Mouse (Mus musculus) MEL (cell line): Measurements from ENCODE around the gene Acot7. TPM values are rescaled to one million over a fixed set of nuclear protein-coding genes. Genes with fewer than 3 reads are reported as not detected.

ENCODE experiments used
- DNase-seq: peaks from one replicate; pipeline ENCODE4 v3.0.0; 2011; ENCODE audit warnings: low read depth, low spot score
- H3K27ac ChIP-seq: 2 replicates; pipeline ENCODE4 v1.5.1; 2012; ENCODE audit warnings: low read depth, mild to moderate bottlenecking, control low read depth, low read length, moderate library complexity; ENCODE audit not compliant: control insufficient read depth
- H3K27me3 ChIP-seq, 2 experiments: fragments of 150-350 bp in 1 of 2; sonication (generic) in 1 of 2; 2 replicates each; pipeline ENCODE4 v1.6.1; 2012; ENCODE audit warnings: low read length in 2 of 2, mild to moderate bottlenecking in 2 of 2, improper control_type of control experiment in 1 of 2, moderate library complexity in 1 of 2; ENCODE audit not compliant: insufficient read depth in 2 of 2, control insufficient read depth in 1 of 2
- H3K36me3 ChIP-seq, 2 experiments: 2 replicates each; pipeline ENCODE4 v1.6.1; 2012 to 2014; ENCODE audit warnings: low read length in 2 of 2, improper control_type of control experiment in 1 of 2, inconsistent platforms in 1 of 2, mild to moderate bottlenecking in 1 of 2; ENCODE audit not compliant: insufficient read depth in 2 of 2, control insufficient read depth in 1 of 2
- H3K4me1 ChIP-seq, 2 experiments: fragments of 150-350 bp in 1 of 2; sonication (generic) in 1 of 2; 2 replicates each; pipeline ENCODE4 v1.6.1; 2012; ENCODE audit warnings: low read length in 2 of 2, improper control_type of control experiment in 1 of 2, mild to moderate bottlenecking in 1 of 2; ENCODE audit not compliant: insufficient read depth in 2 of 2, control insufficient read depth in 1 of 2
- H3K4me3 ChIP-seq, 2 experiments: fragments of 150-350 bp in 1 of 2; sonication (generic) in 1 of 2; 2 replicates each; pipeline ENCODE4 v1.5.1; 2012; ENCODE audit warnings: low read depth in 2 of 2, low read length in 2 of 2, mild to moderate bottlenecking in 2 of 2, moderate library complexity in 2 of 2, control low read depth in 1 of 2, improper control_type of control experiment in 1 of 2; ENCODE audit not compliant: control insufficient read depth in 1 of 2, insufficient read depth in 1 of 2
- H3K79me2 ChIP-seq: 2 replicates; pipeline ENCODE4 v1.6.1; 2012; ENCODE audit warnings: mild to moderate bottlenecking, low read length, moderate library complexity; ENCODE audit not compliant: control insufficient read depth, poor library complexity, insufficient read depth
- H3K9ac ChIP-seq: 2 replicates; pipeline ENCODE4 v1.6.1; 2012; ENCODE audit warnings: low read depth, mild to moderate bottlenecking, control low read depth, low read length, moderate library complexity; ENCODE audit not compliant: control insufficient read depth, poor library complexity, severe bottlenecking
- H3K9me3 ChIP-seq: fragments of 150-350 bp; sonication (generic); replicated peaks from 2 replicates; pipeline ENCODE4 v1.6.1; 2012; ENCODE audit warnings: mild to moderate bottlenecking, low read length, improper control_type of control experiment, moderate library complexity; ENCODE audit not compliant: insufficient read depth
- BHLHE40 ChIP-seq: IDR thresholded peaks from 2 replicates; pipeline ENCODE4 v1.6.1; 2012; ENCODE audit warnings: low read depth, mild to moderate bottlenecking, inconsistent platforms, low read length, improper control_type of control experiment, borderline replicate concordance
- CTCF ChIP-seq, 3 experiments: IDR thresholded peaks in 2 of 3; conservative IDR thresholded peaks in 1 of 3; 2 replicates each; pipeline ENCODE4 v1.5.1; 2011 to 2012; ENCODE audit warnings: low read length in 3 of 3, low read depth in 2 of 3, mild to moderate bottlenecking in 2 of 3, improper control_type of control experiment in 1 of 3, inconsistent platforms in 1 of 3, mixed read lengths in 1 of 3, moderate library complexity in 1 of 3; ENCODE audit not compliant: control insufficient read depth in 1 of 3, insufficient read depth in 1 of 3, poor library complexity in 1 of 3, severe bottlenecking in 1 of 3
- GABPA ChIP-seq: IDR thresholded peaks from 2 replicates; pipeline ENCODE4 v1.6.1; 2012; ENCODE audit warnings: low read depth, mild to moderate bottlenecking, inconsistent platforms, low read length, improper control_type of control experiment, moderate library complexity
- GATA1 ChIP-seq: IDR thresholded peaks from 2 replicates; pipeline ENCODE4 v1.6.1; 2011; ENCODE audit warnings: low read depth, low read length, improper control_type of control experiment
- HCFC1 ChIP-seq: IDR thresholded peaks from 2 replicates; pipeline ENCODE4 v1.6.1; 2012; ENCODE audit warnings: low read depth, mild to moderate bottlenecking, inconsistent platforms, low read length, improper control_type of control experiment, moderate library complexity
- JUND ChIP-seq: IDR thresholded peaks from 2 replicates; pipeline ENCODE4 v1.6.1; 2011; ENCODE audit warnings: low read depth, mild to moderate bottlenecking, improper control_type of control experiment, low read length
- MAFK ChIP-seq: IDR thresholded peaks from 2 replicates; pipeline ENCODE4 v1.6.1; 2011; ENCODE audit warnings: low read depth, mild to moderate bottlenecking, low read length, improper control_type of control experiment, borderline replicate concordance
- MAX ChIP-seq: IDR thresholded peaks from 2 replicates; pipeline ENCODE4 v1.6.1; 2011; ENCODE audit warnings: low read length, improper control_type of control experiment
- MYB ChIP-seq: IDR thresholded peaks from 2 replicates; pipeline ENCODE4 v1.6.1; 2011; ENCODE audit warnings: mild to moderate bottlenecking, low read depth, low read length, improper control_type of control experiment
- MYC ChIP-seq: IDR thresholded peaks from 2 replicates; pipeline ENCODE4 v1.6.1; 2011; ENCODE audit warnings: low read depth, mild to moderate bottlenecking, low read length, improper control_type of control experiment, moderate library complexity
- POLR2A ChIP-seq, 2 experiments: IDR thresholded peaks; 2 replicates each; pipeline ENCODE4 v1.6.1; 2011 to 2012; ENCODE audit warnings: low read length in 2 of 2, mild to moderate bottlenecking in 2 of 2, control low read depth in 1 of 2, improper control_type of control experiment in 1 of 2, low read depth in 1 of 2, moderate library complexity in 1 of 2; ENCODE audit not compliant: control insufficient read depth in 1 of 2, insufficient read depth in 1 of 2, poor library complexity in 1 of 2
- POLR2AphosphoS2 ChIP-seq: IDR thresholded peaks from 2 replicates; pipeline ENCODE4 v1.6.1; 2011; ENCODE audit warnings: low read length, improper control_type of control experiment
- RCOR1 ChIP-seq: IDR thresholded peaks from 2 replicates; pipeline ENCODE4 v1.6.1; 2012; ENCODE audit warnings: low read depth, mild to moderate bottlenecking, inconsistent platforms, low read length, improper control_type of control experiment
- TBP ChIP-seq: IDR thresholded peaks from 2 replicates; pipeline ENCODE4 v1.8.0; 2011; ENCODE audit warnings: low read depth, low read length, improper control_type of control experiment
- ZC3H11A ChIP-seq: IDR thresholded peaks from 2 replicates; pipeline ENCODE4 v1.6.1; 2012; ENCODE audit warnings: low read depth, mild to moderate bottlenecking, inconsistent platforms, low read length, improper control_type of control experiment
- ZKSCAN1 ChIP-seq: IDR thresholded peaks from 2 replicates; pipeline ENCODE4 v1.6.1; 2012; ENCODE audit warnings: low read depth, mild to moderate bottlenecking, inconsistent platforms, low read length, improper control_type of control experiment, moderate library complexity
- ZNF384 ChIP-seq: IDR thresholded peaks from 2 replicates; pipeline ENCODE4 v1.6.1; 2012; ENCODE audit warnings: low read depth, mild to moderate bottlenecking, inconsistent platforms, low read length, improper control_type of control experiment
- polyA plus RNA-seq, 2 experiments: library from polyadenylated mRNA; stranded (reverse) in 1 of 2; unstranded in 1 of 2; fragments of >175 nt in 1 of 2; fragments of >200 nt in 1 of 2; gene quantifications; 2 replicates each; pipeline versions ENCODE4 v1.2.1 to v1.2.4; 2012; ENCODE audit warnings: low replicate concordance in 2 of 2, low read depth in 1 of 2; ENCODE audit not compliant: insufficient read length in 2 of 2, insufficient read depth in 1 of 2, missing spikeins in 1 of 2
- total RNA-seq: library from RNA; depleted of rRNA; stranded (reverse); fragments of 300-350 nt; gene quantifications from 2 replicates; pipeline ENCODE4 v1.2.3, GENCODE M21; 2012

Acot7 gene
- total and polyA plus RNA-seq, 3 experiments, result 92.7 to 127 TPM; not detected in 1

- H3K4me1 ChIP-seq, result no peaks in the 10 kb centered on the region
- TF ChIP-seq MYC, result no peak
- no peak for TF ChIP-seq ZKSCAN1
- TF ChIP-seq MAX, result no peak
- no peak overlapping the region for H3K9ac ChIP-seq
- H3K79me2 ChIP-seq, result no peaks in the 10 kb centered on the region
- no peaks in the 10 kb centered on the region for H3K36me3 ChIP-seq
- DNase-seq, result no peak
- H3K27me3 ChIP-seq, result no peaks in the 10 kb centered on the region
- no peak overlapping the region for H3K4me3 ChIP-seq
- H3K27ac ChIP-seq, result no peak overlapping the region
- no peaks in the 10 kb centered on the region for H3K9me3 ChIP-seq
Observed at GRCm38 (mm10) chr4:152267748-152268369, 89.9 kb downstream of the Acot7 start.

DNA sequence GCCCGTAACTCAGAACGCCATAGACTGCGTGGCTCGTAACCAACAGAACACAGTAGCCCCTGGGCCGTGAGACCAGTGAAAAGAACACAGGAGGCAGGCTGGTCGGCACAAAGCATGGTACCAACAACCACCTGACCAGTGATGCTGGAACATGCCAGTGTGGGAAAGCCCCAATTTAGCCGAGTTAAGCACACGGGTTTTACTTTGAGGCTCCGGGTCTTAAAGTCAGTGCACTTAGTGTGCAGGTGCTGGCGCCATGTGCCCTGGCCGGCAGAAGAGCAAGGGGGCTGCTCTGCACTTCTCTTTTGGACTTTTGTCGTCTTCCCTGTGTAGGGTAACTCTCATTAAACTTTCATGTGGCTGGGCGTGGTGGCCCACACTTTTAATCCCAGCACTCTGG lies 92.0 kb downstream of the Acot7 start:
- no peak for DNase-seq
- Histone ChIP-seq H3K9me3 (no peaks in the 10 kb centered on the region), H3K9ac (no peak overlapping the region), H3K4me1 (no peaks in the 10 kb centered on the region), H3K27me3 (no peaks in the 10 kb centered on the region), H3K36me3 (no peaks in the 10 kb centered on the region), H3K79me2 (no peaks in the 10 kb centered on the region), H3K4me3 (no peak overlapping the region), H3K27ac (no peak overlapping the region)
- TF ChIP-seq ZKSCAN1, result no peak
- no peak for TF ChIP-seq MYB
- TF ChIP-seq JUND, result no peak
- TF ChIP-seq TBP, result no peak
- no peak for TF ChIP-seq ZNF384
- TF ChIP-seq HCFC1, result no peak
- TF ChIP-seq ZC3H11A, result no peak

DNA sequence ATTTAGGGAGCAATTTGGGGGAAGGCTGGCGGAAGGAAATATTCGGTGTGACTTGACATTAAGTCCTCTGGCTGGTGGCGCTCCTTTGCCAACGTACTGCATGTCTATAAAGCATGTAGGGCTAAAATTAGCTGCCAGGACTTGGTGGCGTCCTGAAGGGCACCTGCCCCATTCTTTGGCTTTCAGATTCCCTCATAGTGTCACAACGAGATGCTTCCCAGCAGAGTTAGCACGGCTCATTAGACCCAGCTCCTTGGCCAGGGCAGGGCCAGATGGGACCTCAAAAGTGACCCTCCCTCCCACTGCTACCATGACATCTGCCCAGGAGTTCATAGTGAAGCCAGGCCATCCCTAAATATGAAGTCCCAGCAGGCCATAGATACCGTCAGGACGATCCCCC lies 92.7 kb downstream of the Acot7 start:
- Histone ChIP-seq H3K9ac (no peak overlapping the region), H3K36me3 (no peaks in the 10 kb centered on the region), H3K27me3 (no peaks in the 10 kb centered on the region), H3K79me2 (no peaks in the 10 kb centered on the region), H3K4me1 (no peaks in the 10 kb centered on the region), H3K27ac (no peak overlapping the region), H3K9me3 (no peaks in the 10 kb centered on the region), H3K4me3 (no peak overlapping the region)
- DNase-seq, result no peak
- no peak for TF ChIP-seq ZNF384
- TF ChIP-seq POLR2A (IDR thresholded peaks at IDR 0.05; ENCODE audit: control insufficient read depth in 1 of 2, insufficient read depth in 1 of 2, low read depth in 1 of 2, low read length in 2 of 2, poor library complexity in 1 of 2), result no peak
- TF ChIP-seq RCOR1, result no peak
- TF ChIP-seq POLR2AphosphoS2, result no peak
- no peak for TF ChIP-seq BHLHE40
- TF ChIP-seq GATA1, result no peak
- no peak for TF ChIP-seq GABPA
- TF ChIP-seq MAFK, result no peak
- no peak for TF ChIP-seq CTCF (IDR thresholded peaks at IDR 0.05 in 2 of 3, conservative IDR thresholded peaks at IDR 0.05 in 1 of 3; ENCODE audit: control insufficient read depth in 1 of 3, insufficient read depth in 1 of 3, low read depth in 2 of 3, low read length in 3 of 3, poor library complexity in 1 of 3, severe bottlenecking in 1 of 3)
